In the genomic region with DNA sequence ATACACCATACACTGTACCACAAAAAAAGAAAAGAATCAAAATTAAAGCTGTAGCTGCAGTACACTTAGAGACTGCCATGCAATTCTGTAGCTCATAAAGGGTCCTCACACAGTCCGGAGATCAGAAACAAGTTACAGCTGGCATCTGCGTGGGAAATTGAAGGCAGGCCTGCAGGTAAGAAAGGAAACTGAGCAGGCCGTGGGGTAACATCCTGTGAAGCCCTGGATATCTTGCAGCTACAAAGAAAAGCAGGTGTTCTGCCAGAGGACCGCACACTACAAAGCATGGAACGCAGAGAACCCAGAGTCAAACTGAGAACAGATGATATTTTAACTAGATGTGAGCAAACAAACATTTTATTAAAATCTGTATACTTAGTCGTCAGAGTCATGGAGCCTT, we compare ENCODE assay signal across 29 mouse cellular contexts. TPM values are rescaled to one million over a fixed set of nuclear protein-coding genes. Genes with fewer than 3 reads are reported as not detected.
DNase-seq lines count a peak whose midpoint lies in the region; ATAC-seq and TF ChIP-seq lines count a peak whose summit lies in the region.
"Had no signal": no experiment of that assay in that cellular context is flagged by ENCODE, and none has a peak within 500 bp of the region (broad histone marks: within the 10 kb centered on the region; RNA-seq: fewer than 3 reads in every experiment).

No protein-coding gene starts in this region.

- TF ChIP-seq POLR2A in CH12.LX (IDR thresholded peaks at IDR 0.05; ENCODE audit: low read depth, low read length) = no peak
- no peak for TF ChIP-seq POLR2A in cerebellum, adult 2 months (IDR thresholded peaks at IDR 0.05; ENCODE audit: borderline replicate concordance, insufficient read depth, low read length)

- no peak for TF ChIP-seq CTCF in CH12.LX (conservative IDR thresholded peaks at IDR 0.05 in 1 of 2, IDR thresholded peaks at IDR 0.05 in 1 of 2; ENCODE audit: low read depth in 2 of 2, low read length in 2 of 2)
- no peak for TF ChIP-seq CTCF in cerebellum, adult 2 months (IDR thresholded peaks at IDR 0.05; ENCODE audit: borderline replicate concordance, insufficient read depth, low read depth, low read length)

- peak overlapping the region; percentile 11; the same call in 1 of the 2 replicates for H3K4me2 ChIP-seq in CH12.LX (ENCODE audit: insufficient read depth, low read depth, poor library complexity, severe bottlenecking)
- H3K4me2 ChIP-seq in midbrain, embryonic 11.5 days = no peak overlapping the region
- H3K4me2 ChIP-seq: embryonic facial prominence, embryonic 15.5 days; forebrain, embryonic 15.5 days; heart, embryonic 15.5 days; hindbrain, embryonic 15.5 days; limb, embryonic 15.5 days; liver, embryonic 13.5 days had no signal

- in situ Hi-C loops in CH12.LX (cut with MboI; ENCODE audit: low pct_ligation_motif_present, low pct_unique_long_range_greater_than_20kb, low sequenced_read_pairs) = no loop called here

- H3K27me3 ChIP-seq in CH12.LX (replicated peaks) = no peaks in the 10 kb centered on the region
- no peaks in the 10 kb centered on the region for H3K27me3 ChIP-seq in forebrain, embryonic 10.5 days (ENCODE audit: poor library complexity, severe bottlenecking)
- no peaks in the 10 kb centered on the region for H3K27me3 ChIP-seq in cerebellum, adult 2 months (ENCODE audit: control insufficient read depth, insufficient read depth, low read length)
- H3K27me3 ChIP-seq in midbrain, embryonic 11.5 days (ENCODE audit: control insufficient read depth, insufficient read depth, low read length) = no peaks in the 10 kb centered on the region
- H3K27me3 ChIP-seq: embryonic facial prominence, embryonic 15.5 days; forebrain, embryonic 15.5 days; heart, embryonic 15.5 days; hindbrain, embryonic 15.5 days; limb, embryonic 15.5 days; liver, embryonic 13.5 days had no signal

- no peaks in the 10 kb centered on the region for H3K36me3 ChIP-seq in CH12.LX (replicated peaks in 1 of 2; ENCODE audit: control insufficient read depth in 1 of 2, insufficient read depth in 1 of 2, low read length in 1 of 2)
- no peaks in the 10 kb centered on the region for H3K36me3 ChIP-seq in forebrain, embryonic 10.5 days (replicated peaks)
- no peaks in the 10 kb centered on the region for H3K36me3 ChIP-seq in midbrain, embryonic 11.5 days (ENCODE audit: control insufficient read depth, insufficient read depth, low read length)
- H3K36me3 ChIP-seq: embryonic facial prominence, embryonic 10.5 days; embryonic facial prominence, embryonic 15.5 days; forebrain, embryonic 15.5 days; heart, embryonic 10.5 days; heart, embryonic 15.5 days; hindbrain, embryonic 15.5 days; limb, embryonic 10.5 days; limb, embryonic 15.5 days; liver, embryonic 13.5 days had no signal

- no peaks in the 10 kb centered on the region for H3K9me3 ChIP-seq in CH12.LX (replicated peaks; ENCODE audit: low read length)
- no peaks in the 10 kb centered on the region for H3K9me3 ChIP-seq in forebrain, embryonic 10.5 days
- no peaks in the 10 kb centered on the region for H3K9me3 ChIP-seq in midbrain, embryonic 11.5 days (ENCODE audit: control insufficient read depth, low read length)
- H3K9me3 ChIP-seq: embryonic facial prominence, embryonic 10.5 days; embryonic facial prominence, embryonic 15.5 days; forebrain, embryonic 15.5 days; heart, embryonic 10.5 days; heart, embryonic 15.5 days; hindbrain, embryonic 15.5 days; limb, embryonic 10.5 days; limb, embryonic 15.5 days; liver, embryonic 13.5 days had no signal

- H3K4me1 ChIP-seq in CH12.LX (ENCODE audit: control insufficient read depth in 1 of 2, insufficient read depth in 2 of 2) = peaks cover 15 to 38% of the 10 kb centered on the region in 2 experiments
- no peaks in the 10 kb centered on the region for H3K4me1 ChIP-seq in forebrain, embryonic 10.5 days
- H3K4me1 ChIP-seq in cerebellum, adult 2 months (ENCODE audit: control insufficient read depth, insufficient read depth, low read length) = no peaks in the 10 kb centered on the region
- no peaks in the 10 kb centered on the region for H3K4me1 ChIP-seq in midbrain, embryonic 11.5 days (ENCODE audit: control insufficient read depth, insufficient read depth, low read length)
- H3K4me1 ChIP-seq: embryonic facial prominence, embryonic 10.5 days; embryonic facial prominence, embryonic 15.5 days; forebrain, embryonic 15.5 days; hindbrain, embryonic 15.5 days; limb, embryonic 10.5 days; limb, embryonic 15.5 days had no signal

- WGBS in forebrain, embryonic 10.5 days = 84% methylated on average over 6 of the region's 6 CpGs
- 88% methylated on average over 6 of the region's 6 CpGs for WGBS in cerebellum, adult 2 months
- WGBS in midbrain, embryonic 11.5 days = 90% methylated on average over 6 of the region's 6 CpGs

- no peak for ATAC-seq in midbrain, embryonic 11.5 days (ENCODE audit: low FRiP score)
- ATAC-seq: forebrain, embryonic 15.5 days; intestine, embryonic 16.5 days had no signal

- H3K9ac ChIP-seq in CH12.LX (ENCODE audit: insufficient read depth, low read depth) = no peak overlapping the region
- no peak overlapping the region for H3K9ac ChIP-seq in midbrain, embryonic 11.5 days (ENCODE audit: low read length)
- H3K9ac ChIP-seq: embryonic facial prominence, embryonic 15.5 days; forebrain, embryonic 15.5 days; heart, embryonic 15.5 days; hindbrain, embryonic 15.5 days; limb, embryonic 15.5 days; liver, embryonic 13.5 days had no signal

- H3K79me2 ChIP-seq in CH12.LX (replicated peaks; ENCODE audit: control insufficient read depth, extremely low read depth, insufficient read depth, poor library complexity, severe bottlenecking) = no peaks in the 10 kb centered on the region

- H3K27ac ChIP-seq in CH12.LX (ENCODE audit: insufficient read depth, low read depth) = no peak overlapping the region
- no peak overlapping the region for H3K27ac ChIP-seq in forebrain, embryonic 10.5 days
- no peak overlapping the region for H3K27ac ChIP-seq in cerebellum, adult 2 months (ENCODE audit: insufficient read depth, low read length)
- H3K27ac ChIP-seq in midbrain, embryonic 11.5 days (ENCODE audit: low read depth, low read length) = no peak overlapping the region
- H3K27ac ChIP-seq: embryonic facial prominence, embryonic 10.5 days; embryonic facial prominence, embryonic 15.5 days; forebrain, embryonic 15.5 days; gastrocnemius, adult 2 months; heart, embryonic 10.5 days; hindbrain, embryonic 15.5 days; kidney, postnatal 0 days; limb, embryonic 10.5 days; limb, embryonic 15.5 days; liver, embryonic 13.5 days; macrophage had no signal

- dilution Hi-C loops in CH12.LX (cut with MboI; ENCODE audit: extremely low pct_ligation_motif_present, extremely low pct_unique_long_range_greater_than_20kb, low sequenced_read_pairs) = no loop called here

- H3K4me3 ChIP-seq in CH12.LX (replicated peaks in 1 of 3; ENCODE audit: low read depth in 2 of 3, low read length in 2 of 3, poor library complexity in 1 of 3) = no peak overlapping the region
- no peak overlapping the region for H3K4me3 ChIP-seq in forebrain, embryonic 10.5 days
- H3K4me3 ChIP-seq in cerebellum, adult 2 months (replicated peaks; ENCODE audit: insufficient read depth, low read depth, low read length) = no peak overlapping the region
- no peak overlapping the region for H3K4me3 ChIP-seq in midbrain, embryonic 11.5 days (ENCODE audit: low read depth, low read length)
- H3K4me3 ChIP-seq: embryonic facial prominence, embryonic 10.5 days; embryonic facial prominence, embryonic 15.5 days; forebrain, embryonic 15.5 days; gastrocnemius, adult 2 months; heart, embryonic 10.5 days; heart, embryonic 15.5 days; hindbrain, embryonic 15.5 days; limb, embryonic 10.5 days; limb, embryonic 15.5 days; liver, embryonic 13.5 days had no signal

- DNase-seq in CD4-positive helper T cell, adult 2 months (ENCODE audit: low read depth, low spot score) = peak; percentile 56
- no peak for DNase-seq in CH12.LX (ENCODE audit: extremely low read depth)
- peak; percentile 61 for DNase-seq in naive thymus-derived CD4-positive, alpha-beta T cell, adult 2 months (ENCODE audit: low read depth)
- DNase-seq in thymus, postnatal 14 days = peak; percentile 74
- DNase-seq in forebrain, embryonic 10.5 days (ENCODE audit: extremely low spot score, low spot score) = no peak
- no peak for DNase-seq in cerebellum, adult 2 months
- no peak for DNase-seq in midbrain, embryonic 11.5 days (ENCODE audit: low spot score, missing footprints)
- DNase-seq in heart, adult 11 months = no peak
- DNase-seq: adrenal gland, adult 2 months; cerebellum, adult 8-10 months; cerebellum, postnatal 25 days; gastrocnemius, adult 2 months; layer of hippocampus, adult 9-11 months; liver, embryonic 13.5 days; lung, adult 18-20 months; lung, postnatal 10 days; midbrain, embryonic 14.5 days; spleen, adult 18-20 months had no signal

- no peak for TF ChIP-seq RAD21 in CH12.LX (IDR thresholded peaks at IDR 0.05; ENCODE audit: low read depth, low read length)

- TF ChIP-seq EP300 in CH12.LX (IDR thresholded peaks at IDR 0.05; ENCODE audit: low read length) = no peak

TF ChIP-seq in CH12.LX, 34 proteins besides CTCF, POLR2A, EP300 and RAD21:
- TF ChIP-seq NRF1 (IDR thresholded peaks at IDR 0.05; ENCODE audit: low read depth, low read length) (no peak), MAX (IDR thresholded peaks at IDR 0.05; ENCODE audit: low read length) (0 out of 2 replicates have a peak, but pooled peaks have one; percentile 1)

RNA-seq across cellular contexts. Expression of gene Itpr2, which starts 12.2 kb away (rescaled TPM):
- total RNA-seq in CH12.LX (2012; rRNA removed) (4.7 and 8.9 TPM in 2 replicates), CH12.LX (2014; rRNA removed) (2.2 and 3.5 TPM in 2 replicates)
- polyA plus RNA-seq in CH12.LX (2012; ENCODE audit: insufficient read length, low read depth) = 3.4 and 4.4 TPM in 2 replicates
- 3.2 and 4.1 TPM in 2 replicates for polyA plus RNA-seq in forebrain, embryonic 10.5 days (2016; fragmentation: Nextera tagmentation; extraction: Ambion mirVana)
- polyA plus RNA-seq in cerebellum, adult 2 months (2012; rRNA removed) = 6.6 and 6.7 TPM in 2 replicates
- 3.9 and 4.5 TPM in 2 replicates for polyA plus RNA-seq in midbrain, embryonic 11.5 days (2014; fragmentation: Nextera tagmentation; extraction: Ambion mirVana)

Comparison
In these comparisons a context has a peak if more than half of its experiments do, and no peak if none do; other contexts are left out.
1. DNase-seq: peak in CD4-positive helper T cell, adult 2 months (single experiment), naive thymus-derived CD4-positive, alpha-beta T cell, adult 2 months (single experiment) and thymus, postnatal 14 days (single experiment); none in CH12.LX (single experiment), forebrain, embryonic 10.5 days (single experiment), cerebellum, adult 2 months (0 of 2), midbrain, embryonic 11.5 days (single experiment) and heart, adult 11 months (single experiment).